In the genomic region with DNA sequence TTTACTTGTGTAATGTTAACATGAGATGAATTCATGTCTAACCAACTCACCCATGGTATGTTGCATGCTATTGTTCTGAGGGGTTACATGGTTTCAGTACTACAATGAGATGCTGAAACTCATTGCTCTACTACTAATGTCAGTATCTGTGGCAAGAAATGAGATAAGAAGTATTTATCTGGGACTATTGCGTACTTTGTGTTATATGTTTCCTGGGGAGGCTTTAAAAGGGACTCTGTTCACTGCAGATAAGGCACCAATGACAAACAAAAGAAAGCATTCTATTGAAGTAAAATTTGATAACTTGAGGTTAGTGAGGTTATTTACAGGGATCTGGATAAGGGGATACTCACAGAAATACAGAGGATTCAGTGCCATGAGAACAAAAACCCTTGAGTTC, we compare ENCODE assay signal across 21 mouse cellular contexts.
DNase-seq lines count a peak whose midpoint lies in the region; ATAC-seq and TF ChIP-seq lines count a peak whose summit lies in the region.
"Had no signal": no experiment of that assay in that cellular context is flagged by ENCODE, and none has a peak within 500 bp of the region (broad histone marks: within the 10 kb centered on the region; RNA-seq: fewer than 3 reads in every experiment).

No protein-coding gene starts in this region.

- 20% methylated on average over 1 of the region's 1 CpGs for WGBS in liver, embryonic 12.5 days (ENCODE audit: insufficient replicate concordance)
- 39% methylated on average over 1 of the region's 1 CpGs for WGBS in liver, postnatal 0 days (ENCODE audit: insufficient replicate concordance)
- WGBS in intestine, embryonic 16.5 days: 65% methylated on average over 1 of the region's 1 CpGs

- no peaks in the 10 kb centered on the region for H3K36me3 ChIP-seq in liver, embryonic 12.5 days
- no peaks in the 10 kb centered on the region for H3K36me3 ChIP-seq in liver, postnatal 0 days (replicated peaks; ENCODE audit: insufficient read depth, low read length)
- H3K36me3 ChIP-seq in intestine, embryonic 16.5 days (ENCODE audit: control insufficient read depth, insufficient read depth, low read length): no peaks in the 10 kb centered on the region
- H3K36me3 ChIP-seq: embryonic facial prominence, embryonic 12.5 days; forebrain, embryonic 12.5 days; heart, embryonic 12.5 days; hindbrain, embryonic 10.5 days; hindbrain, embryonic 15.5 days had no signal

- H3K4me3 ChIP-seq in liver, embryonic 12.5 days: no peak overlapping the region
- H3K4me3 ChIP-seq in liver, postnatal 0 days (ENCODE audit: low read depth, low read length): no peak overlapping the region
- no peak overlapping the region for H3K4me3 ChIP-seq in intestine, embryonic 16.5 days (ENCODE audit: low read length)
- H3K4me3 ChIP-seq: embryonic facial prominence, embryonic 12.5 days; forebrain, embryonic 12.5 days; heart, embryonic 12.5 days; hindbrain, embryonic 10.5 days; hindbrain, embryonic 15.5 days had no signal

- no peak overlapping the region for H3K27ac ChIP-seq in liver, embryonic 12.5 days
- H3K27ac ChIP-seq in liver, postnatal 0 days (ENCODE audit: low read depth): no peak overlapping the region
- H3K27ac ChIP-seq in intestine, embryonic 16.5 days (ENCODE audit: low read length): no peak overlapping the region
- H3K27ac ChIP-seq: embryonic facial prominence, embryonic 12.5 days; forebrain, embryonic 12.5 days; hindbrain, embryonic 10.5 days; hindbrain, embryonic 15.5 days had no signal

- H3K9me3 ChIP-seq in liver, embryonic 12.5 days (replicated peaks): peaks cover 3% of the 10 kb centered on the region; the same call in 1 of the 2 replicates
- H3K9me3 ChIP-seq in liver, postnatal 0 days (ENCODE audit: low read length): peaks cover 4% of the 10 kb centered on the region; the same call in 1 of the 2 replicates
- no peaks in the 10 kb centered on the region for H3K9me3 ChIP-seq in intestine, embryonic 16.5 days (ENCODE audit: control insufficient read depth, low read length)
- H3K9me3 ChIP-seq: embryonic facial prominence, embryonic 12.5 days; hindbrain, embryonic 15.5 days had no signal

- no peak for DNase-seq in liver, postnatal 0 days
- no peak for DNase-seq in left cerebral cortex, postnatal 14 days (ENCODE audit: low spot score in 2 of 2)
- DNase-seq in frontal cortex, postnatal 14 days (ENCODE audit: low spot score in 2 of 2): no peak
- DNase-seq: adrenal gland, postnatal 14 days; cerebellum, adult 11 months; cerebellum, adult 8-10 months; cerebellum, postnatal 14 days; gastrocnemius, postnatal 14 days had no signal

- H3K4me1 ChIP-seq in liver, embryonic 12.5 days: no peaks in the 10 kb centered on the region
- H3K4me1 ChIP-seq in liver, postnatal 0 days (ENCODE audit: insufficient read depth): no peaks in the 10 kb centered on the region
- no peaks in the 10 kb centered on the region for H3K4me1 ChIP-seq in intestine, embryonic 16.5 days (ENCODE audit: control insufficient read depth, insufficient read depth, low read length)
- H3K4me1 ChIP-seq: embryonic facial prominence, embryonic 12.5 days; forebrain, embryonic 12.5 days; heart, embryonic 12.5 days; hindbrain, embryonic 10.5 days; hindbrain, embryonic 15.5 days had no signal

- no peak for TF ChIP-seq CTCF in liver, postnatal 0 days (IDR thresholded peaks at IDR 0.05; ENCODE audit: low read depth)

- no peak overlapping the region for H3K9ac ChIP-seq in liver, embryonic 12.5 days
- H3K9ac ChIP-seq in liver, postnatal 0 days (replicated peaks): no peak overlapping the region
- H3K9ac ChIP-seq in intestine, embryonic 16.5 days (ENCODE audit: low read depth, low read length): no peak overlapping the region
- H3K9ac ChIP-seq: embryonic facial prominence, embryonic 12.5 days; forebrain, embryonic 12.5 days; heart, embryonic 12.5 days; hindbrain, embryonic 15.5 days had no signal

- no peak overlapping the region for H3K4me2 ChIP-seq in liver, embryonic 12.5 days
- no peak overlapping the region for H3K4me2 ChIP-seq in liver, postnatal 0 days (ENCODE audit: low read depth, low read length)
- H3K4me2 ChIP-seq in intestine, embryonic 16.5 days (ENCODE audit: low read depth, low read length): no peak overlapping the region
- H3K4me2 ChIP-seq: embryonic facial prominence, embryonic 12.5 days; forebrain, embryonic 12.5 days; heart, embryonic 12.5 days; hindbrain, embryonic 15.5 days had no signal

- H3K27me3 ChIP-seq in liver, embryonic 12.5 days (replicated peaks): no peaks in the 10 kb centered on the region
- no peaks in the 10 kb centered on the region for H3K27me3 ChIP-seq in liver, postnatal 0 days (ENCODE audit: insufficient read depth, low read length)
- no peaks in the 10 kb centered on the region for H3K27me3 ChIP-seq in intestine, embryonic 16.5 days (replicated peaks; ENCODE audit: control insufficient read depth, insufficient read depth, low read length)
- H3K27me3 ChIP-seq: CH12.LX; embryonic facial prominence, embryonic 12.5 days; forebrain, embryonic 12.5 days; heart, embryonic 12.5 days; hindbrain, embryonic 15.5 days had no signal

- no peak for TF ChIP-seq EP300 in liver, postnatal 0 days (IDR thresholded peaks at IDR 0.05; ENCODE audit: low read depth)

- peak; percentile 47; the same call in 1 of the 2 replicates for ATAC-seq in liver, embryonic 12.5 days
- ATAC-seq in liver, postnatal 0 days: no peak
- ATAC-seq in common myeloid progenitor, adult 5-6 weeks (replicated peaks; ENCODE audit: low read depth, poor library complexity, severe bottlenecking): 0 out of 2 replicates have a peak, but pooled peaks have one; percentile 36
- ATAC-seq in megakaryocyte progenitor cell, adult 5-6 weeks (replicated peaks; ENCODE audit: poor library complexity): peak; percentile 68
- no peak for ATAC-seq in intestine, embryonic 16.5 days
- ATAC-seq: activated CD4-positive, CD25-positive, alpha-beta regulatory T cell, adult 4 months; forebrain, embryonic 16.5 days; Patski had no signal

- intact Hi-C loops in left cerebral cortex, postnatal 14 days (cut with DNase I): no loop called here

Comparison
In these comparisons a context has a peak if more than half of its experiments do, and no peak if none do; other contexts are left out.
1. ATAC-seq: peak in liver, embryonic 12.5 days (single experiment), common myeloid progenitor, adult 5-6 weeks (single experiment) and megakaryocyte progenitor cell, adult 5-6 weeks (single experiment); none in liver, postnatal 0 days (single experiment) and intestine, embryonic 16.5 days (single experiment).